Mouse (Mus musculus) testis, adult 2 months (tissue): ENCODE measurements around the gene Kpna7.

ENCODE experiments used
- CTCF ChIP-seq: fragments of 200-500 bp; IDR thresholded peaks from 2 replicates; pipeline ENCODE4 v1.5.1; 2012; ENCODE audit warnings: low read depth, mild to moderate bottlenecking, inconsistent platforms, low read length, moderate library complexity; ENCODE audit not compliant: control insufficient read depth, insufficient read depth, insufficient replicate concordance
- POLR2A ChIP-seq: fragments of 200-500 bp; IDR thresholded peaks from 2 replicates; pipeline ENCODE4 v1.6.1; 2012; ENCODE audit warnings: low read depth, mild to moderate bottlenecking, inconsistent platforms, low read length, moderate library complexity; ENCODE audit not compliant: control insufficient read depth

DNA sequence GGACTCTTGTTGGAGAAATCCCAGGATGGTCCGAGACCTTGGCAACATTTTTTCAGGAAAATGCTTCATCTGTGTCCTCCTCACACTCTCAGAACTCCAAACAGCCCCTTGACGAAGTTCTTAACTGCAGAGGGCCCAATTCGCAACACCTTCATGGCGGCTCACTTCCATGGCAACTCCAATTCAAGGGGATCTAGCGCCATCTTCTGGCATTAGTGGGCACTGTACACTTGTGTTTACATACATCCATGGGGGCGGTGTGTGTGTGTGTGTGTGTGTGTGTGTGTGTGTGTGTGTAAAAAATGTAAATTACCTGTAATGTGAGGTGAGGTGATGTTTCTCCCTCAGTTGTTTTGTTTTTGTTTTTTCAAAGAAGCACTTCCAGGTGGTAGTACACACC is 12.5 kb downstream of the Kpna7 start:
- TF ChIP-seq CTCF: peak; percentile 67; the same call in 1 of the 2 replicates
- no peak for TF ChIP-seq POLR2A
